Mouse (Mus musculus) myocyte (in vitro differentiated cells): Measurements from ENCODE around the gene Nat9. TPM values are rescaled to one million over a fixed set of nuclear protein-coding genes. Genes with fewer than 3 reads are reported as not detected.

Experiments used
- H3K27me3 ChIP-seq: one replicate; pipeline ENCODE4 v1.6.1; 2011; ENCODE audit not compliant: control insufficient read depth, insufficient read depth, insufficient read length
- H3K36me3 ChIP-seq: one replicate; pipeline ENCODE4 v1.6.1; 2011; ENCODE audit not compliant: control insufficient read depth, insufficient read depth
- H3K4me2 ChIP-seq: one replicate; pipeline ENCODE4 v1.6.1; 2011; ENCODE audit warnings: low read depth, control low read depth
- H3K4me3 ChIP-seq: one replicate; pipeline ENCODE4 v1.5.1; 2011; ENCODE audit warnings: mild to moderate bottlenecking, control low read depth, moderate library complexity
- H3K79me2 ChIP-seq: one replicate; pipeline ENCODE4 v1.6.1; 2011; ENCODE audit not compliant: control insufficient read depth, insufficient read depth
- H3ac ChIP-seq: one replicate; pipeline ENCODE4 v1.6.1; 2011; ENCODE audit not compliant: control insufficient read depth, insufficient read length
- CEBPB ChIP-seq: IDR thresholded peaks from 2 replicates; pipeline ENCODE4 v1.6.1; 2011; ENCODE audit warnings: mild to moderate bottlenecking, moderate library complexity; ENCODE audit not compliant: poor library complexity, insufficient read depth, severe bottlenecking
- E2F4 ChIP-seq: IDR thresholded peaks from one replicate; pipeline ENCODE4 v1.6.1; 2011; ENCODE audit warnings: mild to moderate bottlenecking, control low read depth, moderate library complexity; ENCODE audit not compliant: insufficient read depth
- MAX ChIP-seq: IDR thresholded peaks from one replicate; pipeline ENCODE4 v1.6.1; 2011; ENCODE audit warnings: low read depth, mild to moderate bottlenecking, control low read depth
- MYOD1 ChIP-seq, 3 experiments: IDR thresholded peaks; one replicate each; pipeline ENCODE4 v1.6.1; 2011; ENCODE audit warnings: control low read depth in 2 of 3, low read depth in 2 of 3, mild to moderate bottlenecking in 2 of 3, moderate library complexity in 1 of 3; ENCODE audit not compliant: insufficient read length in 2 of 3, control insufficient read depth in 1 of 3
- MYOG ChIP-seq, 3 experiments: IDR thresholded peaks; one replicate each; pipeline ENCODE4 v1.6.1; 2011; ENCODE audit warnings: control low read depth in 2 of 3, low read depth in 2 of 3, mild to moderate bottlenecking in 2 of 3; ENCODE audit not compliant: insufficient read length in 2 of 3, control insufficient read depth in 1 of 3, insufficient read depth in 1 of 3
- POLR2A ChIP-seq: IDR thresholded peaks from one replicate; pipeline ENCODE4 v1.6.1; 2011; ENCODE audit warnings: low read depth, mild to moderate bottlenecking, control low read depth, moderate library complexity; ENCODE audit not compliant: insufficient read length
- POLR2AphosphoS2 ChIP-seq: IDR thresholded peaks from one replicate; pipeline ENCODE4 v1.6.1; 2011; ENCODE audit warnings: low read depth, control low read depth; ENCODE audit not compliant: insufficient read length
- REST ChIP-seq: IDR thresholded peaks from one replicate; pipeline ENCODE4 v1.6.1; 2011; ENCODE audit warnings: mild to moderate bottlenecking, control low read depth, moderate library complexity; ENCODE audit not compliant: insufficient read depth, insufficient read length
- SRF ChIP-seq: IDR thresholded peaks from one replicate; pipeline ENCODE4 v1.6.1; 2011; ENCODE audit warnings: low read depth; ENCODE audit not compliant: control insufficient read depth, insufficient read length
- TCF12 ChIP-seq: IDR thresholded peaks from one replicate; pipeline ENCODE4 v1.6.1; 2011; ENCODE audit warnings: mild to moderate bottlenecking, control low read depth; ENCODE audit not compliant: poor library complexity, insufficient read depth, severe bottlenecking
- TCF3 ChIP-seq: IDR thresholded peaks from one replicate; pipeline ENCODE4 v1.6.1; 2011; ENCODE audit warnings: low read depth, control low read depth; ENCODE audit not compliant: insufficient read length
- USF1 ChIP-seq: IDR thresholded peaks from one replicate; pipeline ENCODE4 v1.6.1; 2011; ENCODE audit warnings: low read depth, mild to moderate bottlenecking, control low read depth, moderate library complexity
- polyA plus RNA-seq: library from polyadenylated mRNA; unstranded; fragments of >200 nt; fragmentation: generic; extraction: Trizol; gene quantifications from one replicate; pipeline ENCODE4 v1.2.1, GENCODE M21; 2012; ENCODE audit warnings: missing spikeins

Gene Nat9
- polyA plus RNA-seq, 1 experiment, result 22.6 TPM

GRCm38 (mm10) chr11:115153699-115154292, 33.9 kb downstream of the Nat9 start:
- TF ChIP-seq MYOD1 (IDR thresholded peaks at IDR 0.05; ENCODE audit: control insufficient read depth in 1 of 3, insufficient read length in 2 of 3, low read depth in 2 of 3), result no peak
- no peak for TF ChIP-seq MAX
- TF ChIP-seq USF1, result no peak
- no peak for TF ChIP-seq E2F4
- TF ChIP-seq TCF3, result no peak
- no peak overlapping the region for H3ac ChIP-seq
- no peaks in the 10 kb centered on the region for H3K36me3 ChIP-seq
- H3K27me3 ChIP-seq, result peaks cover 18% of the 10 kb centered on the region
- H3K79me2 ChIP-seq, result no peaks in the 10 kb centered on the region
- no peak overlapping the region for H3K4me3 ChIP-seq
- H3K4me2 ChIP-seq, result peak overlapping the region; percentile 18

- Histone ChIP-seq H3K4me3 (no peak overlapping the region), H3K4me2 (no peak overlapping the region), H3K27me3 (peaks cover 18% of the 10 kb centered on the region), H3ac (no peak overlapping the region), H3K36me3 (no peaks in the 10 kb centered on the region), H3K79me2 (no peaks in the 10 kb centered on the region)
- TF ChIP-seq MAX (no peak), TCF3 (no peak), MYOG (IDR thresholded peaks at IDR 0.05; ENCODE audit: control insufficient read depth in 1 of 3, insufficient read depth in 1 of 3, insufficient read length in 2 of 3, low read depth in 2 of 3) (no peak), TCF12 (no peak), CEBPB (no peak)
Observed at GRCm38 (mm10) chr11:115153088-115153487, 34.6 kb downstream of the Nat9 start.

- Histone ChIP-seq H3K27me3 (peaks cover 18% of the 10 kb centered on the region), H3K79me2 (no peaks in the 10 kb centered on the region), H3ac (no peak overlapping the region), H3K4me3 (no peak overlapping the region), H3K36me3 (no peaks in the 10 kb centered on the region), H3K4me2 (no peak overlapping the region)
- TF ChIP-seq CEBPB (no peak), USF1 (no peak), E2F4 (no peak), MYOG (IDR thresholded peaks at IDR 0.05; ENCODE audit: control insufficient read depth in 1 of 3, insufficient read depth in 1 of 3, insufficient read length in 2 of 3, low read depth in 2 of 3) (no peak), MAX (no peak), POLR2A (no peak), MYOD1 (IDR thresholded peaks at IDR 0.05; ENCODE audit: control insufficient read depth in 1 of 3, insufficient read length in 2 of 3, low read depth in 2 of 3) (no peak), REST (no peak), TCF3 (no peak), SRF (no peak), POLR2AphosphoS2 (no peak), TCF12 (no peak)
Observed at GRCm38 (mm10) chr11:115151755-115152429, 35.8 kb downstream of the Nat9 start.

GRCm38 (mm10) chr11:115150741-115151254, 36.9 kb downstream of the Nat9 start:
- Histone ChIP-seq H3K4me2 (no peak overlapping the region), H3K27me3 (peaks cover 13% of the 10 kb centered on the region)
- no peak for TF ChIP-seq MYOG (IDR thresholded peaks at IDR 0.05; ENCODE audit: control insufficient read depth in 1 of 3, insufficient read depth in 1 of 3, insufficient read length in 2 of 3, low read depth in 2 of 3)
- no peak for TF ChIP-seq REST
- no peak for TF ChIP-seq TCF3
- no peak for TF ChIP-seq E2F4
- TF ChIP-seq POLR2A, result no peak
- no peak for TF ChIP-seq SRF
- no peak for TF ChIP-seq USF1
- TF ChIP-seq POLR2AphosphoS2, result no peak
- TF ChIP-seq MYOD1 (IDR thresholded peaks at IDR 0.05; ENCODE audit: control insufficient read depth in 1 of 3, insufficient read length in 2 of 3, low read depth in 2 of 3), result no peak
- no peak for TF ChIP-seq TCF12
- TF ChIP-seq MAX, result no peak
- TF ChIP-seq CEBPB, result no peak

GRCm38 (mm10) chr11:115147813-115148212, 39.8 kb downstream of the Nat9 start:
- H3K4me2 ChIP-seq, result no peak overlapping the region
- TF ChIP-seq MYOG (IDR thresholded peaks at IDR 0.05; ENCODE audit: control insufficient read depth in 1 of 3, insufficient read depth in 1 of 3, insufficient read length in 2 of 3, low read depth in 2 of 3) (peak in 2 of 3 experiments; percentile 24 to 59), POLR2AphosphoS2 (no peak)
- no peaks in the 10 kb centered on the region for H3K79me2 ChIP-seq
- no peaks in the 10 kb centered on the region for H3K36me3 ChIP-seq
- no peak overlapping the region for H3ac ChIP-seq
- H3K4me3 ChIP-seq, result no peak overlapping the region
- no peaks in the 10 kb centered on the region for H3K27me3 ChIP-seq

More at GRCm38 (mm10) chr11:115150741-115151254, 36.9 kb downstream of the Nat9 start:
- Histone ChIP-seq H3ac (no peak overlapping the region), H3K36me3 (no peaks in the 10 kb centered on the region), H3K79me2 (no peaks in the 10 kb centered on the region), H3K4me3 (no peak overlapping the region)
